Mouse (Mus musculus) megakaryocyte, adult 5-6 weeks (primary cell): Measurements from ENCODE around the gene Hoxb13. TPM values are rescaled to one million over a fixed set of nuclear protein-coding genes. Genes with fewer than 3 reads are reported as not detected.

Experiments
- ATAC-seq: 2 replicates; pipeline ENCODE4 v1.8.0; 2016; ENCODE audit warnings: mild to moderate bottlenecking, inconsistent platforms; ENCODE audit not compliant: poor library complexity, severe bottlenecking
- total RNA-seq, 2 experiments: library from RNA; stranded (forward) in 1 of 2; stranded (reverse) in 1 of 2; fragments of 153-499, 151-499 nt in 1 of 2; fragments of 221-1000, 200-1000 nt in 1 of 2; gene quantifications; 2 replicates each; pipeline versions ENCODE4 v1.2.3 to v1.2.4; 2015 to 2017

The Hoxb13 gene
- total RNA-seq (2015): not detected in 2 replicates
- not detected in 2 replicates for total RNA-seq (2017)

GRCm38 (mm10) chr11:96193521-96194400 is at the start of gene Hoxb13:
Hoxb13 (plus strand) TSS chr11:96194316.
- ATAC-seq: no peak

GRCm38 (mm10) chr11:96145622-96146270 is 48.4 kb upstream of the Hoxb13 start:
- ATAC-seq: no peak

DNA sequence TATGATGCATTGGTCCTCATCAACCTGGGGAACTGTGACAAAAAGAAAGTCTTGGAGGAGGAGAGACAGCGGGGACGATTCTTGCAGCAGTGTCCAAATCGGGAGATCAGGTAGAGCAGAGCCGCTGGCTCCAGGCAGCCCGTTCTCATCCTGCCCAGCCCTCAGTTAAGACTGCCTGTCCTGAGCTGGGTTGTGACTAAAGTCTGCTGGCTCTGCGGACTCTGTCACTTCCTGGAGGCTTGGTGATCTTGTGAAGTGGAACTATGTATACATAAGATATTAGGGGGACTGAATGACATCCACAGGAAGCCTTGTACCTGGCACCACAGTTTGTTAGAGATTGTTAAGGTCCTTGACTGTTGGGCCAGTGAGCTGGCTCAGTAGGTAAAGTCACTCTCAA is 46.6 kb upstream of the Hoxb13 start:
- ATAC-seq: no peak

DNA sequence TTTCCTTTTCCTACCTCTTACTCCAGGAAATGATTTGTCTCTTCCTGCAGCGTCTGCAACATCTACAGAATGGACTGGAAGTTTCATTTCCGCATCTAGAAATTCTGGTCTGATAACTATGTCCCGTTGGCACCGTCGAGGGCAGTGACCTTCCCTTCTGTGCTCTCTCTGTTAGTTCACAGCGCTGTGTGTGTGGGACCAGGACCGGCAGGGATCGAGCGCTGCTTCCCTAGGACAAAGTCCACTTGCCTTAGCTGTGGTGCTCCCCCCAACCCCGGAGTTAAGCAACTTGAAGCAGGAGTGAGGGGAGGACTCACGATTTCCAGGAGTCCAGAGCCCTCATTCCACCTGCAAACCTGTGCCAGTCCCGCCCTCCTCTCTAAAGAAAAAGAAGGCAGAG is 29.3 kb upstream of the Hoxb13 start:
- no peak for ATAC-seq

DNA sequence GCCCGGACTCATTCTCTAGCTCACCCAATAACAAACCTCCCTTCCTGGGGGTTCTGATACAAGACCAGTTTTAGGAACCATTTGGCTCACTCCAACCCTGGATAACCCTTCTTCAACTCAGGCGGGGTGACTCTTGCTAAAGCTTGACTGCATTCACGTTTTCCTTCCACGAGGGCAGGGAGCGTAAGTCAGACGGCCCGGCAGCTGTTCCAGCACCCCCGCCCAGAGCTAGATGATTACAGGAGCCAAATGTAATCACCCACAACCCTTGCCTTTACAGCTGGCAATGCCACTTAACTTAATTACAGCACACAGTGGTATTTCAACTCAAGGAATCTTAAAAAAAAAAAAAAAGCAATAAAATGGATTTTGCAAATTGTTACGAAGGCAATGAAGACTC is 26.0 kb upstream of the Hoxb13 start:
- no peak for ATAC-seq

DNA sequence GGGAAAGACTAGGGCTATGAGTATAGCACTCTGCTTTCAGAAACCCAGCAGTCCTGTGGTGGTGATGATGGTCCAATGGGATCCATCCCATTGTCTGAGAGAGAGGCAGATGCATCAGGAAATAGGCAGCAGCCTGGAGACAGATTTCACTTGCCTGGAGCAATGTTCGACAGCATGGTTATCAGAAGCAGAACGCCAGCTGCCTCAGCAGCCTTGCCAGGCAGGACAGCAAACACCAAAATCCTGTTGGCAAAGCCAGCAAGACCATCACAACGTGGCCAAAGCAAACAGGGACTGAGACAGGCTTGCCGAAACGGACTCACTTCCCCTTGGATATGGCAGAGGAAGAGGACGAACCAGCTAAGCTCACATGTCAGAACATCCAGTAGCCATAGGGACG is 25.1 kb upstream of the Hoxb13 start:
- no peak for ATAC-seq

DNA sequence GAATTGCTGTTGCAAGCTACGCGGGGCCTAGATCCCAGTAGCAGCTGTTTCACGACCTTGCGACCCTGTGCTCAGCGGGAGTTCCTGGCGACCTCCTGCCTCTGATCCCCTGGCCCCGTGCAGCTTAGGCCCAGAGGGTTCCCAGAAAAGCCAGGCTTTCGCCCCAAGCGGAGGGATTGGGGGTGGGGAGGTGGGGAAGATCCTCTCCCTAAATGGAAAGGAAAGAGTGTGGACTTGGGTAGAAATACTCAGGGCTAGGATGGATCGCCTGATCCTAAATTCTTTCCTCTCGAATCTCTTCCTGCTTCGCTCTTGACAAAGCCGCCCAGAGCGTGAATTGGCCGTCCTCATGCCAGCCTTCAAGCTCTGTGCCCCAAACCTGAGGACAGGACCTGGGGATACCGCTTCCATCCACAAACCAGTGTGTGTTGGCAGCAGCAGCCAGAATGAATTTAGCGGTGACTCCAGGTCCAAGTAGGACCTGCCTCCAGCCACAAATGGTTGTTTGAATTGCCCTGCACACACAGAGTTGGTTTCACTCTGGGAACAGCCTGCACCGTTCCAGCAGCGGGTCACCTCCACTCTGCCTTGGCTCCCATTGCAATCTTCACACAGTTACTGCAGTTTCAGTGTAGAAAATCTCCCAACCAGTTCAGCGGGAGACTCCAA is 23.3 kb upstream of the Hoxb13 start:
- ATAC-seq: no peak

GRCm38 (mm10) chr11:96171601-96172000 is 22.5 kb upstream of the Hoxb13 start:
- no peak for ATAC-seq

DNA sequence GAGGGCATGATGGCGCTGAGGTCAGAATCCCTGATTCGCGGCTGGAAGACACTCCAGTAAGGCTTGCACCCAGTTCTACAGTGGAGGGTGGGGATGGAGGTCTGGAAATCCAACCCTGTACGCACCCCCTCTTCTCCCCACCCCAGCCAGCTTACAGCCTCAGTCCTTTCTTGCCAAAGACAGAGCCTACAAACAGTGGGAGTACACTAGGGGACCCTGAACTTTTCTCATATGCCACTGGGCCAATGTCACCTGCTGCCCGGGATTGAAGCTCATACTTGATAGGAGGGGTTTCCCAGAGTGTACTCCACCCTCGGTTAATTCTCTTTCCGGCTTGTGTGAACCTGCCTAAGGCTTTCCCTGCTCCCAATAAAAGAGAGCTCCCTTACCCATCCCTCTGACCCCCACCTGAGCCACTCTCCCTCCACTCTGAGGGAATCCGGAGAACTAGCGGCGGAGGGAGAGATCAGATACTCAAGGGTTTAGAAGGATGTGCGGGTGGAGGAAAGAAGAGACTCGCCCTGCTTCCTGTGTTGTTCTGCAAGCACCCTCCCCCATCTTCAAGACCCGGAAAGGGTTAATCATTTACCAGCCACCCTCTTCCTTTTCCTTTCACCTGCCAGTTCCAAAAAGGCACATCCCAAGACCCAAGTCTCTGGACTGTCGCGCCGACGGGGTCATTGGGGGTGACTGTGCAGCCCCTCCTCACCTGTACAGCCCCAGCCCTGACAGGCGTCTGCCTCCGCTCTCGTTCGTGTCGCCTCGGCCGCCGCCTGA is 21.4 kb upstream of the Hoxb13 start:
- no peak for ATAC-seq

GRCm38 (mm10) chr11:96173288-96173840 is 20.8 kb upstream of the Hoxb13 start:
- ATAC-seq: no peak

DNA sequence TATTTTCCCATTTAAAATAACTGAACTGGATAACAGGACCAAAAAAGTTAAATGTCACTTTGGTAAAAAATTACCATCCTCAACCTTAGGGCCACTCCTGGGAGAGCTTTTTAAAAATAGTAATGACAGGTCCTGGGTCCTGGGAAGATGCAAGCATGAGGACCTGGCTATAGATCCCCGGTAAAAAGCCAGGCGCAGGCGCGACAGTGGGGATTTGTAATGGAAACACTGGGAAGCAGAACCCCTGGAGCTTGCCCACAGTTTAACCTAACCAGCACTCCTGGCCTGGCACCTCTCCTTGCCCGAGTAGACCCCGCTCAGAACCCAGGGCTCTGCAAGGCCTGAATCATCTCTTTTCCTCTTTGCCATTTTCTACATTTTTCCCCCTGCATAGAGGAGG is 19.2 kb upstream of the Hoxb13 start:
- ATAC-seq: no peak

DNA sequence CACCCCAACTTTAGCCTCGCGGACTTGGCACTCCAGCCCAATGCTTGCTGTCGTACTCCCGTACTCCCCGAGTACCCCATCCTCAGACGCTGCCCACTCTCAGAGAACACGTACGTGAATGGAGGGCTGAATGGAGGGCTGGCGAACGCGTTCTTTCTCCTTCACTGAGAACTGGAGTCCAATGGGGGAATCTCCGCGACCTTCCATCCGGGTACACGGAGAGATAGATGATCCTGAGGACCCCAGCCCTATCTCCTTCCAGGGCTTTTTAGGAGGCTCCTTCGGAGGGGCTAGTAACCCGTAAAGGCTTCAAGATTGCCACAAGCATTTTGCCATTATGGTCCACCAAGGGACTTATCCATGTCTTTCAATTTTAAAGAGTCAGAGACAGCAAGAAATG is 18.6 kb upstream of the Hoxb13 start:
- ATAC-seq: no peak

DNA sequence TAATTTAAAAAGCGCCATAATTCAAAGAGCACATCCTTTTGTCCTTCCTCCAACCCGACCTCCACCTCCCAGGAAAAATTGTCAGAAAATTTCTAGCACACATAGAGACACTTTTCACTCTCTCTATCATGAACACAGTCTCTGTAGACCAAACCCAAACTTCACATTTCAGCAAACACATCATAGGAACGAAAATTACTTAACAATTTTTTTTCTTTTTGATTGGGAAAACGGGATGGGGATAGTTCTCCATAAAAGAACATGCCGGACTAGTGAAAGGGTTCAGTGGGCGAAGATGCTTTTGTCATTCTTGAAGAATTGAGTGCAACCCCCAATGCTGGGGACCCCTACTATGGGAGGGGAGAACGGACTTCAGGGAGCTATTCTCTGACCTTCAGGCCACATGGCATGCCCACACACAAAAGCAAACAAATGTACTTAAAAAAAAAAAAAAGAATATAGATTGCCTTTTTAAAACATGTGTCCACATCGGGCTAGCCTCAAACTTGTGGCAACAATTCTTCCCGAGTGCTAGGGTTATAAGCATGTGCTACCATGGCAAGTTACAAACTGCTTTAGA is 18.1 kb upstream of the Hoxb13 start:
- no peak for ATAC-seq

- no peak for ATAC-seq
These were observed 17.3 kb upstream of the Hoxb13 start for GRCm38 (mm10) chr11:96176841-96177240.

DNA sequence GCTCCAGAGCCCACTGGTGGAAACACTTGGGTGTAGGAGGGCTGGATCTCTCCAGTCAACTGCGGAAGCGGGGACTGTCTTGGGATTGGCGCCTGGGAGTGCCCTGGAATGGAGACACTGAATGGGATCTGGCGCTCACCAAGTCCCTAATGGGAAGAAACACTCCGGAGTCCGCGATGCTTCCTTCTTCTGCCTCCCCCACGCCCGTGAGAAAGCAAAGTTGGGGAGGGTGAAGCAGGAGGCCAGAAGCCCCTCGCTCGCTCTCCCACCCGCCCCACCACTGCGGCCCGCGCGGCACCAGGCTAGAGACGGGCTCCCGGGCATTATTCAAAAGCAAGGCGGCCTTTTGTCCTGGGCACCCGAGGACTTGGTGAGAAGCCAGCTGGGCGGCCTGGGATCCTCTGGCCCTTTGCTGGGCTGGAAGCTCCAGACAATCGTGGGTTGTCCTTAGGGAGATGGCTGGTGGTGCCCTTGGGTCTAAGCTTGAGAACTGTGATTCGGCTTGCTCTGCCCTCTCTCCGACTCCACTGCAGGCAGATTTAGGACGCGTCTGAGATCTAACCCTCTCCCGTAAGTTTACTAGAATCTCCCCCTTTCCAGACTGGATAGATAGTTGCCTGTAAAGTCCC is 16.5 kb upstream of the Hoxb13 start:
- ATAC-seq: no peak

GRCm38 (mm10) chr11:96178356-96178755 is 15.8 kb upstream of the Hoxb13 start:
- ATAC-seq: no peak

DNA sequence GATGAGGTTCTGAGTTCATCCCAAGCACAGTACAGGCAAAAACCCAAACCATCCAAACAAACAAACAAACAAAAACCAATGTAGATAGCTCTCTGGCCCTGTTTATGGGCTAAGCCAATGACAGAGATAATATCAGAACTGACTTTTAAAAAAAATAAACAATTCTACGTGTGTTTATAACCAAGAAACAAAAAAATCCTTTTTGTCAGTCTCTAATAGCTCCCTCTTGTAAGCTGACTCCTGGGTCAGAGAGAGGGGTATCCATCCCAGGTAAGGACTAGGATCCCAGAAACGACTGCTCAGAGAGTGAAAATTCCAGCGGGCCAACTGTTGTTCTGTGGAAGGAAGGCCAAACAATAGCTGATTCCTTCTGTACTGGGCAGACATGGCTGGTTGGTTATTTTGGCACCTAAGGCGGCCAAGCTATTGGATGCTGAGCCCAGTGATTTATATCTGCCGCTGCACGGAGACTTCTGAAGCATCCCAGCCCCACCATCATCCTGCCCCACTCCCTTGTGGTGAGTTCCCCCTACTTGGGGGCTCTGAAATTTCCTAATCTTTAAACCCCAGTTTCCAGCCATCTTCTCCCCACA is 15.1 kb upstream of the Hoxb13 start:
- ATAC-seq: no peak

GRCm38 (mm10) chr11:96181061-96181460 is 13.1 kb upstream of the Hoxb13 start:
- no peak for ATAC-seq

DNA sequence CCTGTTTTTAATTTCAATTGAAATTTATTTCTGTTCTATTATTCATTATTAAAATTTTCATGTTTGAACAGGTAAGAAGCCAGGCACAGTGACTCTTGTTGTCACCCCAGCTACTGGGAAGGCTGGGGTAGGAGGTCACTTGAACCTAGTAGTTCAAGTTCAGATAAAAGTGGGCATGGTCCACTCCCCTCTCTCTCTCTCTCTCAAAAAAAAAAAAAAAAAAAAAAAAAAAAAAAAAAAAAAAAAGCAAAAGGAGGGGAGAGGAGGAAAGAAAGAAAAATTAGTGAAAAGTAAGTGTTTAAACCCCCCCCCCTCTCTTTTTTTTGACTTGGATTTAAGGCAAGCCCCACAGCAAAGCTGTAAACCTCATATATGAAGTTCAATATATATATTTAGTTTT is 9.9 kb upstream of the Hoxb13 start:
- ATAC-seq: no peak
